Comparison of ENCODE assay signal across 13 mouse cellular contexts in the genomic region with DNA sequence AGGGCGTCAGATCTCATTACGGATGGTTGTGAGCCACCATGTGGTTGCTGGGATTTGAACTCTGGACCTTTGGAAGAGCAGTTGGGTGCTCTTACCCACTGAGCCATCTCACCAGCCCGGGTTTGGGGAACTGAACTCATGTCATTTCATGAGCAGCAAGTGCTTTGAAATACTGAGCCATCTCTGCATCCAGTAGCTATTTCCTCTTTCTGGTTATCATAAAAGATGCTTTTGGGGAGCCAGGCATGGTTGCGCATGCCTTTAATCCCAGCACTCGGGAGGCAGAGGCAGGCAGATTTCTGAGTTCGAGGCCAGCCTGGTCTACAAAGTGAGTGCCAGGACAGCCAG. TPM values are rescaled to one million over a fixed set of nuclear protein-coding genes. Genes with fewer than 3 reads are reported as not detected.
"Had no signal": no experiment of that assay in that cellular context is flagged by ENCODE, and none has a peak within 500 bp of the region (broad histone marks: within the 10 kb centered on the region; RNA-seq: fewer than 3 reads in every experiment).

No protein-coding gene starts in this region.

RNA-seq across cellular contexts. Expression of gene Morn3, which starts 14.6 kb away (rescaled TPM):
- total RNA-seq: megakaryocyte progenitor cell, adult 5-6 weeks; megakaryocyte-erythroid progenitor cell, adult 5-6 weeks; monocyte, adult 5-6 weeks; neutrophil, adult 5-6 weeks had no signal
- polyA plus RNA-seq: liver, embryonic 15.5 days; liver, postnatal 0 days; macrophage; midbrain, embryonic 12.5 days; midbrain, embryonic 14.5 days; neural tube, embryonic 12.5 days; spleen, adult 2 months; stomach, embryonic 14.5 days; urinary bladder, adult 2 months had no signal
